Mouse (Mus musculus): ENCODE data around the gene Efna1. TPM values are rescaled to one million over a fixed set of nuclear protein-coding genes. Genes with fewer than 3 reads are reported as not detected.
A peak's percentile ranks its signal among the peaks of the same experiment; 100 is the strongest.

The Efna1 gene
- polyA plus RNA-seq, 1 experiment from 2014 or later, result 13.2 TPM

GRCm38 (mm10) chr3:89282291-89282643 is 1.3 kb upstream of the Efna1 start:
- Histone ChIP-seq H3K36me3 (replicated peaks) (no peaks in the 10 kb centered on the region), H3K4me3 (no peak overlapping the region), H3K27ac (peak overlapping the region; percentile 60; the same call in 1 of the 2 replicates), H3K27me3 (ENCODE audit: poor library complexity, severe bottlenecking) (peaks cover 63% of the 10 kb centered on the region), H3K9me3 (no peaks in the 10 kb centered on the region), H3K4me1 (peaks cover 73% of the 10 kb centered on the region)
- DNase-seq (ENCODE audit: extremely low spot score, low spot score), result no peak
- WGBS, result 30% methylated on average over 4 of the region's 4 CpGs

- H3K4me3 ChIP-seq, result peak overlapping the region; percentile 61
- 12% methylated on average over 20 of the region's 20 CpGs for WGBS
- no peaks in the 10 kb centered on the region for H3K9me3 ChIP-seq
- peaks cover 68% of the 10 kb centered on the region for H3K27me3 ChIP-seq (ENCODE audit: poor library complexity, severe bottlenecking)
- no peaks in the 10 kb centered on the region for H3K36me3 ChIP-seq (replicated peaks)
- peak; percentile 83 for DNase-seq (ENCODE audit: extremely low spot score, low spot score)
- peaks cover 73% of the 10 kb centered on the region for H3K4me1 ChIP-seq
- peak overlapping the region; percentile 66 for H3K27ac ChIP-seq
Measured at GRCm38 (mm10) chr3:89281579-89282290, 793 bp upstream of the Efna1 start.

GRCm38 (mm10) chr3:89280050-89280605 is 814 bp downstream of the Efna1 start:
- Histone ChIP-seq H3K4me3 (peak overlapping the region; percentile 61), H3K27ac (peak overlapping the region; percentile 66), H3K4me1 (peaks cover 60% of the 10 kb centered on the region), H3K27me3 (ENCODE audit: poor library complexity, severe bottlenecking) (peaks cover 83% of the 10 kb centered on the region), H3K36me3 (replicated peaks) (no peaks in the 10 kb centered on the region), H3K9me3 (no peaks in the 10 kb centered on the region)
- WGBS, result under 1% methylated on average over 29 of the region's 29 CpGs
- peak; percentile 33 for DNase-seq (ENCODE audit: extremely low spot score, low spot score)

GRCm38 (mm10) chr3:89279153-89279890 is 1.6 kb downstream of the Efna1 start:
- 2% methylated on average over 35 of the region's 35 CpGs for WGBS
- peaks cover 58% of the 10 kb centered on the region for H3K4me1 ChIP-seq
- H3K9me3 ChIP-seq, result no peaks in the 10 kb centered on the region
- H3K27me3 ChIP-seq (ENCODE audit: poor library complexity, severe bottlenecking), result peaks cover 76% of the 10 kb centered on the region
- H3K4me3 ChIP-seq, result peak overlapping the region; percentile 61
- no peaks in the 10 kb centered on the region for H3K36me3 ChIP-seq (replicated peaks)
- DNase-seq (ENCODE audit: extremely low spot score, low spot score), result peak; percentile 81
- H3K27ac ChIP-seq, result peak overlapping the region; percentile 66

GRCm38 (mm10) chr3:89278643-89279042 is 2.3 kb downstream of the Efna1 start:
- peak overlapping the region; percentile 66 for H3K27ac ChIP-seq
- H3K27me3 ChIP-seq (ENCODE audit: poor library complexity, severe bottlenecking), result peaks cover 73% of the 10 kb centered on the region
- H3K4me1 ChIP-seq, result peaks cover 58% of the 10 kb centered on the region
- peak overlapping the region; percentile 61 for H3K4me3 ChIP-seq
- no peak for DNase-seq (ENCODE audit: extremely low spot score, low spot score)
- no peaks in the 10 kb centered on the region for H3K9me3 ChIP-seq
- no peaks in the 10 kb centered on the region for H3K36me3 ChIP-seq (replicated peaks)
- WGBS, result 23% methylated on average over 8 of the region's 8 CpGs

- no peaks in the 10 kb centered on the region for H3K36me3 ChIP-seq (replicated peaks)
- H3K4me1 ChIP-seq, result peaks cover 58% of the 10 kb centered on the region
- peak overlapping the region; percentile 66 for H3K27ac ChIP-seq
- H3K9me3 ChIP-seq, result no peaks in the 10 kb centered on the region
- DNase-seq (ENCODE audit: extremely low spot score, low spot score), result no peak
- peaks cover 73% of the 10 kb centered on the region for H3K27me3 ChIP-seq (ENCODE audit: poor library complexity, severe bottlenecking)
- H3K4me3 ChIP-seq, result peak overlapping the region; percentile 61
- WGBS, result 74% methylated on average over 7 of the region's 7 CpGs
Measured at GRCm38 (mm10) chr3:89278107-89278506, 2.8 kb downstream of the Efna1 start.

GRCm38 (mm10) chr3:89277281-89278021 is 3.5 kb downstream of the Efna1 start:
- Histone ChIP-seq H3K9me3 (no peaks in the 10 kb centered on the region), H3K27ac (peak overlapping the region; percentile 66), H3K36me3 (replicated peaks) (no peaks in the 10 kb centered on the region), H3K27me3 (ENCODE audit: poor library complexity, severe bottlenecking) (peaks cover 75% of the 10 kb centered on the region), H3K4me1 (peaks cover 58% of the 10 kb centered on the region), H3K4me3 (peak overlapping the region; percentile 61)
- DNase-seq (ENCODE audit: extremely low spot score, low spot score), result no peak
- WGBS, result 56% methylated on average over 14 of the region's 14 CpGs

- Histone ChIP-seq H3K27ac (no peak overlapping the region), H3K27me3 (ENCODE audit: poor library complexity, severe bottlenecking) (peaks cover 75% of the 10 kb centered on the region), H3K4me1 (peaks cover 53% of the 10 kb centered on the region), H3K4me3 (peak overlapping the region; percentile 5; the same call in 1 of the 2 replicates), H3K36me3 (replicated peaks) (no peaks in the 10 kb centered on the region), H3K9me3 (no peaks in the 10 kb centered on the region)
- 93% methylated on average over 13 of the region's 13 CpGs for WGBS
- DNase-seq (ENCODE audit: extremely low spot score, low spot score), result no peak
Measured at GRCm38 (mm10) chr3:89276061-89276460, 4.9 kb downstream of the Efna1 start.

- Histone ChIP-seq H3K9me3 (no peaks in the 10 kb centered on the region), H3K4me3 (no peak overlapping the region), H3K27ac (no peak overlapping the region), H3K4me1 (peaks cover 49% of the 10 kb centered on the region), H3K36me3 (replicated peaks) (peaks cover 9% of the 10 kb centered on the region), H3K27me3 (ENCODE audit: poor library complexity, severe bottlenecking) (peaks cover 54% of the 10 kb centered on the region)
- DNase-seq (ENCODE audit: extremely low spot score, low spot score), result no peak
- 70% methylated on average over 6 of the region's 6 CpGs for WGBS
Measured at GRCm38 (mm10) chr3:89271760-89272159, 9.2 kb downstream of the Efna1 start.

- no peak for DNase-seq (ENCODE audit: extremely low spot score, low spot score)
- H3K9me3 ChIP-seq, result no peaks in the 10 kb centered on the region
- H3K27me3 ChIP-seq (ENCODE audit: poor library complexity, severe bottlenecking), result peaks cover 46% of the 10 kb centered on the region
- peaks cover 9% of the 10 kb centered on the region for H3K36me3 ChIP-seq (replicated peaks)
- H3K4me3 ChIP-seq, result peak overlapping the region; percentile 64
- 76% methylated on average over 6 of the region's 6 CpGs for WGBS
- H3K27ac ChIP-seq, result peak overlapping the region; percentile 87
- H3K4me1 ChIP-seq, result peaks cover 55% of the 10 kb centered on the region
Measured at GRCm38 (mm10) chr3:89270891-89271290, 10.1 kb downstream of the Efna1 start.

- WGBS, result 7% methylated on average over 39 of the region's 39 CpGs
Measured at GRCm38 (mm10) chr3:89270051-89270755, 10.7 kb downstream of the Efna1 start, which contains the start of gene Slc50a1. Gene Slc50a1, minus strand, starts transcription at chr3:89270570.

GRCm38 (mm10) chr3:89268916-89269315 is 12.0 kb downstream of the Efna1 start:
- 0 out of 2 replicates have a peak overlapping the region, but pooled peaks have one; percentile 64 for H3K4me3 ChIP-seq
- DNase-seq (ENCODE audit: extremely low spot score, low spot score), result no peak
- H3K27me3 ChIP-seq (ENCODE audit: poor library complexity, severe bottlenecking), result peaks cover 39% of the 10 kb centered on the region
- peaks cover 9% of the 10 kb centered on the region for H3K36me3 ChIP-seq (replicated peaks)
- H3K4me1 ChIP-seq, result peaks cover 57% of the 10 kb centered on the region
- no peaks in the 10 kb centered on the region for H3K9me3 ChIP-seq
- WGBS, result 52% methylated on average over 8 of the region's 8 CpGs
- H3K27ac ChIP-seq, result no peak overlapping the region

More at GRCm38 (mm10) chr3:89270051-89270755, 10.7 kb downstream of the Efna1 start, which contains the start of gene Slc50a1:
- Histone ChIP-seq H3K9me3 (no peaks in the 10 kb centered on the region), H3K4me1 (peaks cover 57% of the 10 kb centered on the region), H3K27ac (peak within 1 kb of the TSS; percentile 87), H3K27me3 (ENCODE audit: poor library complexity, severe bottlenecking) (peaks cover 39% of the 10 kb centered on the region), H3K4me3 (peak within 1 kb of the TSS; percentile 64), H3K36me3 (replicated peaks) (peaks cover 9% of the 10 kb centered on the region)
- peak; percentile 77 for DNase-seq (ENCODE audit: extremely low spot score, low spot score)
